Mouse (Mus musculus) ZHBTc4 (cell line): ENCODE measurements at regions not wholly inside any gene's neighbourhood (a gene's known extent, or its start where the extent isn't known, plus 50 kb on each side); places are given as distances from the start of the nearest gene placed in this dataset.

Source experiments
- DNase-seq: peaks from one replicate; pipeline ENCODE4 v3.0.0-alpha.2; 2011; ENCODE audit warnings: low read depth, low spot score

DNA sequence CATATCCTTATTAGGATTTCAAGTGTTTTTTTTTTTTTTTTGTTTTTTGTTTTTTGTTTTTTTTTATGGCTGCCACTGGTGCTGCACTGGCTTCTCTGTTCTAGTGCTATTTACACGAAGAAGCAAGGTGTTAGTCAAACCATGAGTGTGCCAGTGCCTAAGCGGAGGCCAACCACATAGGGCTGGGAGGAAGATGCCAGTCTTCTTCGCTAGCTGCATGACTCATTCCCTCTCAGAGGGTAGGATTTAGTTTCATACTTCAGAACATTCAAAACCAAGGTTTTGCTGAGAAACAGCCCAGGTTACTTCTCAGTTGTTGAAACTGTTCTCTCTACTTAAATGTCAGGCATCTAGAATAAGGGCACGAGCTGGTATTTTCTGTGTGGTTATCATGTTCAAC lies 72.6 kb downstream of the Icos start:
- DNase-seq: no peak

DNA sequence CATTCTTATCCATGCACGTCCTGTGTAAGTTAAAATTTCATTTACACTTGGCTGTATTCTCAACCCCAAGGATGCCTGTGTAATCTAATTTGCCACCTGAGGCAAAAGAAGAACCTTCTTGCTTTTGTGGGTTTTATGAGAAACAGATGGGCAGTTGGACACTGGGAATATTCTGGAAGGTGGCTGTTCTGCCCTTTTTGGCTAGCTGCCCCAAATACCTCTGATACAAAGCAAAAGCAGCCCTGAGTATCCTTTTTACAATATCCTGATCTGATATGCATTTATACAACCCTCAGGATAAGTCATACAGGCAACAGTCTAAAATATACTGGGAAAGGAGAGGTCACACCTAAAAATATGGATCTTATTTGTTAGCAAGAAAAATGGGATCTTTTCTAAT lies 75.9 kb downstream of the Icos start:
- no peak for DNase-seq

DNA sequence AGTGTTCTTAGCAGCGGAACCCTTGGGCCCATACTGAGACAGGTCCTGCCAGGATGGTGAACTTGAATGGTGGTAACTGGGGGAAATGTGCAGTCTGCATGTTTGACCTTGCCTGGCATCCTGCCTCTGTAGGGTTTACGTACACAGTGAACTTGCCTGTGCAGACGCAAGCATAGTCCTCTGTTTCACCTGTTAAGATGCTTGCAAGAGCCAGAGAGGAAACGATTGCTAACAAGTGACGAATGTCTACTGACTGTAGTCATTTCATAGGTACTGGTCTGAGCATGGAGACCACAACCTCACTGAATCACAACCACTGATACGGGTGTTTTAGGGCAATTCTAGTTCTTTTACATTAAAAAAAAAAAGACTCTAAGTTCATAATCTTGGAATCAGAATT lies 76.7 kb downstream of the Icos start:
- DNase-seq: no peak

DNA sequence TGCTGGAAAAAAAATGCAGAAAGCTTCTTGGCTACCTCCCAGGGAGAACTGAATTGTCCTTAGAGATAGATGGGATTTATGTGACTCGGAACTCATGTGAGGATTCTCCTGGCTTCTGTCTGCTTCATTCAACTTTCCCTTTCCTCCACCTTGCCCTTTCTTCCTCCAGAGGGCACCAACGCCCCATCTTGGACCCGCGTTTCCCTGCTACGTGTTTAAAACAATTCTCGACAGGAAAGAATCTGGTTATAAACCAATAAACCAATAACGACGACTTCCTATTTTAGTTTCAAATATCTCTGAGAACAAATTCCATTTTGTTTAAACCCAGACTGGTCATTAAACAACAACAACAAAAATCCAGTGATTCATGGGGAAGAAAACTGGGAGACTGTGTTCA lies 77.4 kb downstream of the Icos start:
- DNase-seq: peak; percentile 39

DNA sequence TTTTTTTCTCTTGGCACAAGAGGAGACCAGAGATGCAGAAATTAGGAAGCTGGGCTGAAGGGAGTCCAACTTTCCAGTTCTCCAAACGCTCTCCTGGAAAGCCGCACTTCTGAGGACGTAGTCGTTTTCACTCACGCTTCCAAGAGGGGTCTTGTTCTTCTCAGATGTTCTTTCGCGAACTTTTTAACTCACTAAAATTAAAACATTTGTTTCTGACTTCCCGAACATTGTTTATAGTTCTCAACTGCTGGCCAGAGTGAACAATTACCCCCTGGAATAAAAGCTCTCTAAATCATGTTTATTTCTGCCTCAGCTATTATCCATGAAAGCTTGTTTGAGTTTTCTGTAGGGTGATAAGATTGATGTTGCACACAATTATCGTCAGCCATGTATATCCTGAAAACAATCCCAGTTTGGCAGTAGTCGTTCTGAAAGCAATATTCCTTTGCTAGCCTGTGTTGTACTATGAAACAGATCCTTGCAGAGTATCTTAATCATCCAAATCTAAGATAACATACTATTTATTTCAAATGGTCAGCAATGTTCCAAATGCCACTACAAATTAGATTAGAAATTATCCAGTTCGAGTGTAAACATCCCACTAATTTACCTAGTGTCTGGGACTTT lies 82.3 kb downstream of the Icos start:
- no peak for DNase-seq

DNA sequence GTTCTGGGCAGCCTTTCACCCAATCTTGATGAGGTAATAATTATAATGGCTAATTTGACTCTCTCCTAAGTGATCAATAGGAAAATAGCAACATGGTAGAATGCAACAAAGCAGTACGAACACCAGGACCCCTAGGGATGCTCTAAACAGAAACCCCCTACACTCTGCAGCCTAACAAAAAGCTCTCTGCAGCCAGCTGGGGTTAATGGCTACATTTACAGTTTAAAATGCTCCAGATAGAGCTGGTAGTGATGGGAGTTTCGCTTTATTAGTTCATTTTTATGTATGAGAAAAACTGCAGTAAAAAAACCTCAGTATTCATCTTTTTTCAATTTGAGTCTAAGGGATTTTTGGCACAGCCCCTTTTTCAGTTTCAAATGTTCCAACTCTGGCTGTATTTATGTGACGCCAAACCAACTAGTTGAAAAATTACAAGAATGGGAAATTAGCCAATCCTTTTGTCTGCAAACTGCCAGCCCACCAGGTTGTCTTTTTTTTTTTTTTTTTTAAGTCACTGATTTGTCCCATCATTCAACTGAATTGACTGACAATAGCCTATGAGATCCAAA lies 84.2 kb downstream of the Icos start:
- no peak for DNase-seq

DNA sequence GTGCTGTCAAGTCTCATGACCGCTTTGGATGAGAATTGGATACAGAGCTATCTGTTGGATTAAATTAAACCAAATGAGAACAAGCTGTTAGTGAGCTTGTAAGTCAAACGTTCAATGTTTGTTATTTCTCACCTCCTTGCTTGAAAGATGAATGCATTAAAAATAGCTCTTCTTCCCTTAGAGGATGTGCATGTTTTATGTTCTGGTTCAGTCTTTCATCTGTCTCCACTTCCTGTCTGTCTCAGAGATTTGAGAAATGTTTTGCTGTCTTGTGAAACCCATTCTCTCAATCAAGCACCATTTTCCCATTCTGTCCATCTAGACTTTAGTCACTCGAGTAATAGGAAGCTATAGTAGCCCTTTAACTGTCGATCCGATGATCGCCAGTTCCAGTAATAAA lies 90.4 kb downstream of the Icos start:
- DNase-seq: no peak

DNA sequence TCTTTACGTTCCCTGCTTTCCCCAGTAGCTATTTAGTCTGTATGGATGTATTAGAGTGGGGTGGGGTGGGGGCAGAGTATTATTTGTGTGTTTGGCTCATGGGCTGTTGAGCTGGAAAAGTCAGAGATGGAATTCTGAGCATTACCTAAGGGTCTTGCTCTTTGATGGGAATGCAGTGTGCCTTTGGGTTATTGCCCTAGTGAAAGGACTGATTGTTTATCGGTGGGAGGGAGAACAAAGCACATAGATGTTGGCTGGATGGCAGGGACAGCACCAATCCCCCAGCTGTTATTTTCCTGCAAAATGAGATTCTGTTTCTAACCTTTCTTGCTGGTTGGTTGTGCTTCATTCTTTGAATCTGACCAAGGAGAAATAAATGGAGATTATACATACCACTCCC lies 96.4 kb downstream of the Icos start:
- no peak for DNase-seq

DNA sequence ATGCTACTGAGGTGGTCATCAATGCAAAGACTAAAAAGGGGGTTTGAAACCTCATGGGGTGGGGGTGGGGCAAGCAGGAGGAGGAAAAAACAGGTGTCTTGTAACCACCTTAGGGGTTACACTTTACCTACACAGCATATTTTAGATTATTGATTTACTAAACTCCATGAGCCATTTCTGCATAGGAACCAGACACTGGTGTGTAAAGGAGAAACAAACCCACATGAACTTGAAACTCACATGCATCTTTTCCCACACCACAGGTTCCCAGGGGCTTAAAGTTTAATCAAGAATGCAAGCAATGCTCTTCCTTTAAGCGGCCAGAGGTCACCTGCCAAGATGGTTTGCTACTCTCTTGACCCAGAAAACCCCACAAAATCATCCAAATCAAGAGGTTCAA lies 97.6 kb downstream of the Icos start:
- no peak for DNase-seq

DNA sequence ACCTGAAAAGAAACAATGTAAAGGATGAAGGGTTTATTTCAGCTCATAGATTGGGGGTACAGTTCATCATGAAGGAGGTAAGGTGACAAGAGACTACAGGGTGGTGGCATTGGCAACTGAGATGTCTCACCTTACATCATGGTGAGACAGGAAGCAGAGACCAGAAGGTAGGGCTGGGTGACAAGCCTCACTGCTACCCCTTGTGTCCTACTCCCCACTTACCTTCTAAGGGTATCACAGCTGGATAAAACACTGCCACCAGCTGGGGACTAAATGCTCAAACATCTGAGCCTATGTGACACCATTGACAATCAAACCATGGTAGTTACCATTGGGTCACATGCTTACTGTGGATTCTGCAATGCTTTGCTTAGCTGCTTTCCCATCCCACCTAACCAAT lies 107.0 kb downstream of the Icos start:
- DNase-seq: no peak

DNA sequence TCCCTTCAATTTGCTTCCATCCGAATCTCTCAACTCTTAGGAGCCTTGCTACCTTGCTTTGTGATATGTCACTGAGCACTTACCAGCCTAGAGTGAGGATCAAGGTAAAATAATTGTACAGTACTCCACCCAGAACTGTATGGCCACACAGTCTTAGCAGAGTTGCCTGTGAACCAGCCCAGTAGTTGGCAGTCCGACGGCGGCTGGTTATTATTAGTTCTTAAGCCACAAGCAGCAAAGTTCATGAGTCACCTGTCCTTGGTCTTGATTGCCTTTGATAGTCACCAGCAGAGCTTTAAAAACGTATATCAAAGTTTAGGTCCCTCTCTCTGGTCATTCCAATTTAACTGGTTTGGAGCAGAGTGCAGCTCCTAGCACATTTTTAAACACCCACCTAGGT lies 109.1 kb downstream of the Icos start:
- no peak for DNase-seq

DNA sequence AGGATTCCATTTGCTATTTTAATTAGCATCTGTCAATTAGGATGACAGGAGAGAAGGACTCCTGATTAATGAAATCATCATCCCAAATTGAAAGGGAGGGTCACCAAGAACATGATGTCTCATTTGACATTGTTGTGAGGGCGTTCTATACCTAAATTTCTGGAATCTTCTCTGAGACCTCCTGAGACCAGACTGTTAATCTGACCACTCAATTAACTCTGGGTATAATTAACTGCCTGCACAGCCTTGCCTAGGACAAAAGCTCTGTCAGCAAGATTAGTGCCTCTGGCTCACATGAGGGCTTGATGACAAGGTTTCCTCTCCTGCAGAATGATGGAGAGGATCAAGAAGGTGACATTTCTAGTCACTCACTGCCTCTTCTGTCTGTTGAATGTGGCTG lies 113.1 kb downstream of the Icos start:
- DNase-seq: no peak

DNA sequence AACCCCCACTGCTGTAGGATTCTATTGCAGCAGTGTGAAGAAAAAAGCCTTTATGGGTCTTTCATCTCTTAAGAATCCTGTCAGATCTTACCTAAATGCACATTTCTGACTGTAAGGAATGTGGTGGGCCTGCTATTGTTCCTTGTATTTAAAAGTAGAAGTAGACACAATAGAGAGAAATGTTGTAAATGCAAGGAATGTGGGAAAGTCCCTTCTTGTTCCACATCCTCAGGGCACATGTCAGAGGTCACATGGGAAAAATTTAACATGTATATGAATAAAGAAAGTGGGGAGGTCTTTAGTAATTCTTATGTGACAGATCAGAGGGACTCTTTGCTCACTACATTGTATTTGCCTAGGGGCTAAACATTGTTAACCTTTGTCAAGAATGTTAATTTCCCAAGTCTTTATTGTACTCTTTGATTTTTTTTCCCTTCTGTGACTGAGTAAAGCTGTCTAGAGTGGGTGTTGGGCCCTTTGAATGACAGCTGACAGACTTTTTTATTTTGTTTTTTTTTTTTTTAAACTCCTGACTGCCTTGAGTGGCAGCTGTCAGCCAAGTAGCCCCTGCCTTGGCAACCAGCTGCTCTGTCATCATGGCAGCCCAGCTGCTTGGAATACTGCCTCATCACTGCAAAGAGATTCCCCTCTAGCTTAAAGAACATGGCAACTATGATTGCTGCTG lies 117.9 kb downstream of the Icos start:
- peak; percentile 88 for DNase-seq

DNA sequence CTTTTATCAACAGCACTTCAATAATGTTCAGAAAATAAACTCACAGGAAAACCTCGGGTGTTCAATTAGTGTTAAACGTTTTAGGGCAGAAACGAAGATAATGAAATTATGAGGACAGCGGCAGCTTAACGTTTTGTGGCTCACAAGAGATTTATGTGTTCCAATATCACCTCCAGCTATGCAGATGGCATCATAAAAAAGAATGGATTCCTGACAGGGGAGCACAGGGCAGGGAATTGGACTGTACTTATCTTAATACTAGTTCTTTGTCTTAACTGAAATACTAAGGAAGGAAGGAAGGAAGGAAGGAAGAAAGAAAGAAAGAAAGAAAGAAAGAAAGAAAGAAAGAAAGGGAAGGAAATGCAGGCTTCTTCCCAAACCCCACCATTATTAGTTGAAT lies 121.6 kb downstream of the Icos start:
- no peak for DNase-seq

DNA sequence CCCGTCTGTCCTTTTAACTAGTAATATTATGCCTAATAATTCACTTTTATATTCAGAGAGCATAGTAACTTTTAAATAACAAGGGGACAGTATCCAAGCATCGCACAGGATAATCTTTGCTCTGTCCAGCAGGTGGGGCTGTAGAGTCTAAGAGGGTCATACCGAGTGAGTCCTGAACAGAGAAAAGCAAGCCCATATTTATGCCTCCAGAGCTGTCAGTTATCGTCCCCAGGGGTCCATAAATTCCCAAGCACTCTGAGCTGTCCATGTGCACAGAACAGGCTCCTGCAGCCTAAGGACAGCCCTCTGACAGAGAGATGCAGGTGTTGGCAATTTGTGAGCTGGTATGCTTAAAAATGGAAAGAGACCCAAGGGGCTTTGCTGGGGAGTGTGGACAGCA lies 124.0 kb downstream of the Icos start:
- peak; percentile 33 for DNase-seq

DNA sequence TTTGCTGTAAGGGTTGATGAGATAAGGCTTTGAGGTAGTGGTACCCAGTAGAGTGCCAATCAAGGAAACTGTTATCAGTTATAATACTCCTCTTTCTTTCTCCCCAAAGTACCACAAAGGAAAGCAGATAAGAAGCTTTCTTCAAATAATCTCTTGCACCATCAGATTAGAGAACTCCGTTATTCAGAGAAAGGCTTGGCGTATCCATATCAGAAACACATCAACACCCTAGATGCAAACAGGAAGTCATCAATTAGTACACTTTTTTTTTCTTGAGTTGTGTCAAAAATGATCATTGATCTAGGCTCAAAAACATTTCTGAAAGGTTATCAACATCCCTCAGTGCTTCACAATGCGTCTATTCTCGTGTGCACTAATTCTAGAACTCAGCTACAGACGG lies 124.6 kb downstream of the Icos start:
- no peak for DNase-seq

DNA sequence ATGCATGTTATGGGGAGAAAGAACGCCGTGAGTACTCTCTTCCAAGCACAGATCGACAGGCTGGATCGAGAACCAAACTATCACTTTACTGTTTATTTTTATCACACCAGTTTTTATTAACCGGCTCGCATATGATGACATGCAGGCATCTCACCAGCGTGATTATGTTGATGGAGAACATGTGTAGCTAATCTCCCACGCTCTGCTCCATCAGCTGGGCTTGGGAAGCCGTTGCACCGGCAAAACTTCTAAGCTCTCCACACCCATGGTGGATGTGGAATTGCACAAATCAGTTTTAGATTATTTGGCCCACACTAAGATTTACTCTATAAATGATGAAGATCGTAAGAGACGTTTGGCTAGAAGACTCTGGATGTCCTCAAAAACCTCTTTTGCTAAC lies 125.9 kb downstream of the Icos start:
- DNase-seq: no peak

DNA sequence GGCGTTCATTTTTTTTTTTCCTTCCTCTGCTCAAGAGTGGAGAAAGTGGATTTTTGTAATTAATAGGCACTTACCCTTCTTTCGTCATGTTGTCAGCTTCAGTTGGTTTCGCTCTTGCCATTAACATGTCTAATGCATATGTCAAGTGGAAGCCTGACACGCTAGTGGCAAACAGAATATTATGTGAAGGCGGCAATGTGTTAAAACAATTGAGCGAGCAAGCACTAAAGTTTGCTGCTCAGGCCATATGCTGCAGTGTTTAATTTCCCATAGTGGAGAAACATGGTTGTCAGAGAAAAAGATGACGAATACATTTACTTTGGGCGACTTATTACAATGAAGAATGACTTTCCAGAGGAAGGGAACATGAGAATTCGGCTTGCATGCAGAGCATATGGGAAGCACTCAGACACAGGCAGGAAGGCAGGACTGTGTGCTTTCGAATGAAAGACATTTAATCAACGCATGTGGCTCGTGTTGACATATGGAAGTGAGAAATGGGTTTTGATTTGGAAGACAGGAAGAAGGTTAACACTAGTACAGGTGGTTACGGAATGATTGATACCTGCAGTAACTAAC lies 134.1 kb downstream of the Icos start:
- DNase-seq: no peak

DNA sequence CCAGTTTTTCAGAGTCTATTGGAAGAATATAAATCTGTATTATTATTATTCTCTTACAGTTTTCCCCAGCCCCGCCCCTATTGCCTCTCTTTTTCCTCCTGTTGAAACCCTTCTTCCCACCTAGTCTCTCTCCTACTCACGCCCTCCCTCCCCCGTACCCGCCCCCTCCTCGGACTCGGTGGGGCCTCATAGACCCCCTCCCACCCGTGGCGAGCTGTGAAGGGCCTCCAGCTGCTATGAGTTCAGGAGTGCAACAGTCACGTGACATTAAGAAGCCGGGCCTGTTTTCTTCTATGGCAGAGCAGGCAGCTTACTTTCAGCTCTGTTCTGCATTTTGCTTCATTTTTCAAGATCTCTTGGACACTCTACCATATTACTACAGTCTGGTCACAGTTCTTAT lies 139.8 kb downstream of the Icos start:
- no peak for DNase-seq

DNA sequence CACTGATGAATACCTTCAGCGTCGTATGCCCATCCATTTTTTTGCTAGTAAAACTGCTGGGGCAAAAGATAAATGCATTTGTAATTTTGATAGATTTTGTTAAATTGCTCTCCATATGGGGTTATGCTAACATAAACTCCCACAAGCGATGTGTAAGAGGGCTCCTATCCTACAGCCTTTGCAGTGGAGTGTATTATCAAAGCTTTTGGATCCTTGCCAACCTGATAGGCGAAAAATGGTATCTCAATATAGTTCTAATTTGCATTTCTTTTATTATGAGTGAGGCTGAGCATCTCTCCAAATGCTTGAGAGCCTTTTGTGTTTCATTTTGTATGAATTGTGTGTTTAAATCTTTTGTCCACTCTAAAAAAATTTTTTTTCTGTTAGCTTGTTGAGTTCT lies 140.3 kb downstream of the Icos start:
- no peak for DNase-seq

DNA sequence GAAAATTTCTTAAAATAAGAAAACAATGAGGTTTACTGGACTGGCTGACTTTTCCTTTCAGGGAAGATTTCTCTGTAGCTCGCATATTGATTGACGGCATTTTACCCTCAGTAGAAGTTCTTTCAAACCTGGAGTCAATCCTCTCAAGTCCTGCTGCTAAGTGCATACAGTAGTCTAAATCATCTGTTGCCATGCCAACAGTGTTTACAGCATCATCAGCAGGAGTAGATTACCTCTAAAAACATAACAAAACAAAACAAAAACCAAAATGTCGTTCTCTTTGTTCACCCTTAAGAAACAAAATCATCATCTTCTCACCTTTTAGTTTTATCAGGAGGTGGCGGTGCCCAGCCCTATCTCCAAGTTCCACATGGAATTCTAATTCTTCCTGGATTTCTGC lies 143.8 kb downstream of the Icos start:
- DNase-seq: no peak

DNA sequence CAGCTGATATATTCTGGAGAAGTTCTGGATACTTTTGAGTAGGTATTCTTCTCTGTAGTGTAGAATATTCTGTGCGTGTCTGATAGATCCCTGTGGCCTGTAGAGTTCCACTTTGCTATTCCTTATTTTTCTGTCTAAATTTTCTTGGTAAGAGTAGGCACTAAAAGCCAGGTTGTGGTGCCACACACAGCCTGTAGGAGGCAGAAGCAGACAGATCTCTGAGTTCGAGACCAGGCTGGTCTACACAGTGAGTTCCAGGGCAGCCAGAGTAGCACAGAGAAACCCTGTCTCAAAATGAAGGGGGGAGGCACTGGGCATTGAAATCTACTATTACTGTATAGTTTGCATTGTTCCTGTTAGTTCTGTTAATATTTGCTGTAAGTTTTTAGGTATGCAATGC lies 147.4 kb downstream of the Icos start:
- peak; percentile 13 for DNase-seq
